Mouse (Mus musculus): Measurements from ENCODE around the gene Fam241b.

Gene Fam241b

DNA sequence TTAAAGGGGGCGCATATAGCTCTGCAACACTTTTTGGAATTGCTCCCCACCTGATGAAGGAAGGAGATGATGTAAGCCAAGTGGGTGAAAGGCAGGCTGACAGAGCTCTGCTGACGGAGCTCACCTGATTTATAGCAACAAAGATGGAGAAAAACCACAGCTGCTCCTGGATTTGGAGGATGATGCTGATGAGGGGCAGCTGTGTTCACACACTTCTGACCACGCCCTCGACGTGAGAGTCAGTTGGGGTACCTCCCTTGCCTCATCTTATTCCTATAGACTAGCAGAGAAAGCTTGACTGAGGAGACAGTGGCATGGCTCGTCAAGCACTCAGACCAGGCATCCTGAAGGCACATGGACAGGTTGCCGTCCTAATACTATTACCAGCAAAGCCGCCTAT lies at the start of gene Fam241b:
Gene Fam241b, minus strand, starts transcription at position 101 of the 400 bp plus-strand sequence.
- no peak for DNase-seq (ENCODE audit: low read depth)

DNA sequence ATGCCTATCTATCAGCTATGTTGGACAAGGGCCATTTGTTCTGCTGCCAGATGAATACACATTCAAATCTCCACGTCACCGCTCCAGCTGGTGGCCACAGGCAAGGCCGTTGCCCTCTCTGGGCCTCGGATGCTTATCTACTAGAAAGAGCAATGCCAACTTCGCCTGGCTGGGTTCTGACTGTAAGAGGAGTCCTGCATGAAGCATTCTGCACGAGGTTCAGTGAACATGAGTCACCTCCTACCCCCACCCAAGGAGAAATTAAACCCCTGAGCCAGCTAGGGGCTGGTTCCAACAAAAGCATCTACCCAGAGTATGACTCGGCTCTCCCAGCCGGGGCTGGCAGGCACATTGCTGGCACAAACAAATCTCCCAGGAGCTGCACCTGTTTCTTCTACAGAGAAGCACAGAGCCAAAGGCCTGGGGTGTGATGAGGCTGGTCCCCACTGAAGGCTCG lies 49.0 kb upstream of the Fam241b start:
- DNase-seq (ENCODE audit: low read depth) = peak; percentile 96

DNA sequence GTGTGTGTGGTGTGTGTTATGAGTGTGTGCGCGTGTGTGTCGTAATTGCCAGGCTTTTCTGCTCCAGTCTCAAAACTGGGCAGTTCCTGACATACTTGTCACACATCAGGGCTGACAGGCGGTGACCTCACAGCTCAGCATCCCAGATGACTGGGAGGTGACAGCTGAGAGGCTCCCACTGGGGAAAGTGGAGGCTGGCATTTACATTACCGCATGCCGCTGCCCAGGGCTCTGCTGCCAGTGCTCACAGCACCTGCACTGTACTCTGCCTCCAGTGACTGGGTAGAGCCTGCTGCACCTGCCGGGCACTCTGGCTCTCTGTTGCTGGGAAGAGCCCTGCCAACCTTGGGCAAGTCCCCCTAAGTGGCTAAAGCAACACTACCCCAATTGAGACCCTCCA lies 47.1 kb upstream of the Fam241b start:
- DNase-seq (ENCODE audit: low read depth) = no peak

DNA sequence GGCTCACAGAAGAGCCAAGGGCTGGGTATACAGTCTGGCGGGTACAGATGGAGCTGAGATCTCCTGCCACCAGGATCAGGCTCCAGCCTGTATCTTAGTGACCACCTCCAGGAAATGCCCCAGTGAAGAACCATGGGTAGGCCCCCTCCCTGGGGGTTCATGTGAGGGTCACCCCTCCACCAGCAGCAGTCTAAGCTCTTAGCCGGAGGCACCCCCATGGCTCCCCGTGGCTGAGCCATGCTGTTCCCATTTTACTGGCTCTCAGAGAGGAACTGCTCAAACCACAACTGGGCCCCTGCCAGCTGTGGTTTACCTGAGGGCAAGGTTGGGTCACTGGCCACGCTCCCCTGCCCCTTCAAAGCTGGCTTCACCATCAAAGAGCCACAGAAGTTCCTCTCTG lies 46.2 kb upstream of the Fam241b start:
- DNase-seq (ENCODE audit: low read depth) = no peak

DNA sequence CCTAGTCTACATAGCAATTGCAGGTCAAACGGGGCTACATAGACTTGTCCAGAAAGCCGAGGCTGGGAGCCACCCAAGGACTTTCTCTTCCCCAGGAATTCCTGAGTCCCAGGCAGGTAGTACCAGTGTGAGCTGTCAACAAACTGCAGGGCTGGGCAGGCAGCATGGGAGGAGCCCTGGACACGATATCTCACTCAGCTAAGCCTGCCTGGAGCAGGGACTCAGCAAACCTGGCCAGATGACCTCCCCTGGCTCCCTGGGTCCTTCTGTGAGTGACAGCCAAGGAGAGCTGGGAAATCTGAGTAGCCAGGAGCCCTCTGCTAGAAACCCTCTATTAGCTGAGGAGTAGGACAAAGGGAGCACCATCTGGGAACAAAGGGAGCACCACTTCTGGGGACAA lies 45.6 kb upstream of the Fam241b start:
- no peak for DNase-seq (ENCODE audit: low read depth)

GRCm38 (mm10) chr10:62186882-62187281 lies 43.2 kb upstream of the Fam241b start:
- no peak for DNase-seq (ENCODE audit: low read depth)

- peak; percentile 80 for DNase-seq (ENCODE audit: low read depth)
Observed at GRCm38 (mm10) chr10:62183053-62183452, 39.3 kb upstream of the Fam241b start.

DNA sequence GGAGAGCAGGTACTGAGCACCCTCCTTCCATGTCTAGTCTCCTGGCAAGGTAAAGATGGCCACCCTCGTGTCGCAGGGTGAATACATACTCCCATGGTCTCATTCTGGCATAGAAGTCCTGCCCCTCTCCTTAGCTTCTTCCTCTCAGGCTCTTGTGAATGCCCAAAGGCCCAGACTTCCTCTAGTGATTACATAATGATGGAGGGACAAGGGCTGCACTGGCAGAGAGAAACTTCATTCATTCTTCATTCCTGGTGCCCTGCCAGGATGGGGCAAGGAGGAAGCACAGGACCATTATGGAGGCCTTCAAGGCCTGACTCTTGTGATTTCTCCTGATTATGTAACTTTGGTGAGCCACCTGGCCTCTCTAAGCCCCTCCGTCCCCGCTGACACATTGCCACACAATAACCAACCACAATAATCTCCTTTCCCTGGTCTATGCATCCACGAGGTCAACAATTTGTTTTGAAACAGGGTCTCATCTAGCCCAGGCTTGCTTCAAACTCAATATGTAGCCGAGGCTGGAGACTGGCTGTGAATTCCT lies 38.8 kb upstream of the Fam241b start:
- DNase-seq (ENCODE audit: low read depth) = no peak

DNA sequence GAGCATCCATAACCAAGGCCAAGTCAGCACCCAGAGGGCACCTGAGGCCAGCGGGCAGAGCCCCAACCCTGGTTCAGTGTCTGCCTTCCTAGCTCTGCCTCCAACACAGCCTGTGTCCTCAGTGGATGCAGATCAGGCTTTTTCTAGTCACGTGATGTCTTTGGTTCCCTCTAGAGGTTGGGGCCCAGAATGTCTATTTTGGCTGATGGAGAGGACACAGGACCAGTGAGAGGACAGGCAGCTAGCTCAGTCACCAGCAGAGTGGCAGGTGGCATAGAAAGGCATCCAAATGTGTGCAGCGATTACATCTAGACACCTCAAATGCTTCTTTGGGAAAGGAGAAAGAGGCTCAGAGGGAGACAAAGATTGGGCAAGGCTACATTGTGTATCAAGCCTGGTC lies 38.0 kb upstream of the Fam241b start:
- no peak for DNase-seq (ENCODE audit: low read depth)

GRCm38 (mm10) chr10:62179944-62180343 lies 36.2 kb upstream of the Fam241b start:
- DNase-seq (ENCODE audit: low read depth) = no peak

- no peak for DNase-seq (ENCODE audit: low read depth)
Observed at GRCm38 (mm10) chr10:62174533-62175313, 31.0 kb upstream of the Fam241b start.

DNA sequence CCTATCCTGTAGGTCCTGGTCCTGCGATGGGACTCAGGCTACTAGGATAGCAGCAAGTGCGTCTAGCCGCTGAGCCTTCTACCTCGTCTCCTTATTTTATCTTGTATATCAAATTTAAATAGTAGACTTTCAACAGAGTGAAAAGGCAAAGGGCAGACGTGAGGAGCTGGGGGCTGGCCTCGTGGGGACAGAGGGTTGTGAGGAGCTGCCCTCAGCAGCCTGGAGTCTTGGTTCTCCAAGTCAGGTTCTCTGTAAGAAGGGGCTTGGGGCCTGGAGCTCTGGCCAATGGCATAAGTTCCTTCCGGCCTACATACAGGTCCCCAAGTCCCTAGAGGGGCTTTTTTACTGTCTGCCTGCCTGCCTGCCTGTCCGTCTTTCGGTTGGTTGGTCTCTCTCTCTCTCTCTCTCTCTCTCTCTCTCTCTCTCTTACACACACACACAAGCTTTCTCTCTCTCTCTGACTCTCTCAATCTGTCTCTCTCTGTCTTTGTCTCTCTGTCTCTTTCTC lies 30.3 kb upstream of the Fam241b start:
- DNase-seq (ENCODE audit: low read depth) = no peak

- DNase-seq (ENCODE audit: low read depth) = no peak
Observed at GRCm38 (mm10) chr10:62172841-62173553, 29.3 kb upstream of the Fam241b start.

DNA sequence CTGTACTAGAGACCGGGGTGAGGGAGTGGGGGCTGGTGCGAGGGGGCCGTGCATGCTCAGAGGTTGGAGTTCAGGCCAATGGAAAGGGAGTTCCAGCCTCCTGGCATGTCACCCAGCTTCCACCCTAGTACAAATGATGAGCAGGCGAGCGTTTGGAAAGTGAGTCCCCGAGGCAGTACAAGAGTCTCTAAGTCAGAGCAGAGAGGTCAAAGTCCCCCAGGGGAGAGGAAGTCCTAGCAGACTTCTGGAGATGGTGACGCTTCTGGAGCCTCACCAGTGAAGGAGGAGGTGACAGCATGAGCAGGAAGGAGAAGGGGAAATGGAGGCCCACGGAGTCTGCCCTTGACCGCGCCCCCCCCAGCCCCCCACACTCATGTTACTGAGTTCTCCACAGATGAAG lies 18.7 kb upstream of the Fam241b start:
- DNase-seq (ENCODE audit: low read depth) = no peak

DNA sequence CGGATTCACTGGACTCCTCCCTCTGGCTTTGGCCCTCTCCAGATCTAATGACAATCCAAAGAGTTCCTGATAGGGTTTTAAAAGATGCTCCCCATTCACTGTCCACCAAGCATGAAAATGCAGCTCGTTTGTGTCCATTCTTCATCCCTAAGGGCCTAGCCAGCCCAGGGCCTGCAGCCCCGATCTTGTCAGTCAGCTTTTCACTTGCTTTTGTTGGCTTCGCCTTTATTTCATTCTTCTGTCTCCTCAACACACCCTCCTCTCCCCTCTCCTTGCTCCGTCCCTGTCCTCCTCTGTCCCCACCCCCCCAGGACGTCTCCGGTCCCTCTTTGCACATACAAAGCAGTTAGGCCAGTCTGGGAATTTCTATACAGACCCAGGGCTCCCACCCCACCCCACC lies 6.2 kb upstream of the Fam241b start:
- no peak for DNase-seq (ENCODE audit: low read depth)

DNA sequence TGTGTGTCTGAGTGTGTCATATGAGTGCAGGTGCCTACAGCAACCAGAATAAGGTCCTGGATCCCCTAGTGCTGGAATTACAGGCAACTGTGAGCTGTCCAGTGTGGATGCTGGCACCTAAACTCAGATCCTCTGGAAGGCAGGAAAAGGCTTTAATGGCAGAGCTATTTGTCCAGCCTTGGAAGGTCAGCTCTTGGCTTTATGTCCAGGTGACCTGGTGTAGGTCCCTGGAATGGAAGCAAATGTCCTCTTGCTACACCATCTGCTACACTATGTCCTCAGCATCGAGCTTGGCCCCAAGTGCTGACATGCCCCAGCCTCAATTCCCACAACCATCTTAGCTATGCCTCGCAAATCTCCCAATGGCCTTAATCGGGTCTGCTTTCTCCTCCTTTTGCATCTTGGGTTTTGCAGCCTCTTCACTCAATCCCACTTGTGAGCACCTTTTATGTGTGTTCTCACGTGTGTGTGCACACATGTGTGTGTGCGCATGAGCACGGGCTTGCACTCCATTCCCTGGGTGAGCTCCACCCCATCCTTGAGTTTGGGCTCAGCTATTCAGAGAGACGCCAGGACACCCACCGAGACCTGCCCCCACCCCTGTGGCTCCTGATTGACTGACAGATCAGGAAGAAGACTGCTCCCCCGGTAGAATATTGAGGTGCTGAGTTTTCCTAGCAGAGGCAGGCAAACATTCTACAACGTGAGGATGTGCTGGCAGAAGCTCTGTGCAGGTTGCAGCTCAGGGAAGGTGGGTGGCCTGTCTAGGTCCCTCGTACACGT lies 3.9 kb upstream of the Fam241b start:
- DNase-seq (ENCODE audit: low read depth) = no peak

DNA sequence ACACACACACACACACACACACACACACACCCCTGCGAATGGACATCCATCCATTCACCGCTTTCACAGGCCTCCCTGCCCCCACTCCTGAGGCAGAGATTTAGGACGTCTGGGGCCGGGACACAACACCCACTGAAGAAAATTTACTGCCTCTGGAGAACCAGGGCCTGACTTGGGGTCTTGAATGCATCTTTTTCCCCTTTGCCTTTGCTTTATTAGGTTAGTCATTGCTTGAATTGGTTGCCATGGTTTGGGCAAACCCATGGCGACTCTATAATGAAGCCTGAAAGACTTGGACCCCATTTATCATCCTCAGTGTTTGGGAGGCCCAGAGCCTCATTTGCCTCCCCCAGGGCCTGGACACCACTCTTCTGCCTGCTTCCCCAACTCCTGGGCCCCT lies 2.2 kb upstream of the Fam241b start:
- no peak for DNase-seq (ENCODE audit: low read depth)

DNA sequence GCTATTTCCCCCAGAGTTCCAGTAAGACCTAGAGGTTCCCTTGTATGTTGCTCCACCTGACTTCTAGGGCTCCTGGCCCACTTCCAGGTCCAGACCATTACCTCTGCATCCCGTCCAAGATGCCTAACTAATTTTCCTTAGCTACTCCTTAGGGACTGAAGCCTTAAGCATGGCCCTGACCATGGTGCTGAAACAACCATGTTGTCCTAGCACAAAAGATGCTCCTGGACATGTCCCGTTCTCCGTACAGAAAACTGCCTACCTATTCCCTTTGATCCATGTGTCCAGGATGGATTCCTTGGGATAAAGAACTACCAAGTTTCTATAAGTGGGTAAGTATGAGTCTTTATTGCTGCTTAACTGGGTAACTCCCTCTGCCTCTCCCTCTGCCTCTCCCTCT lies 5.7 kb downstream of the Fam241b start:
- no peak for DNase-seq (ENCODE audit: low read depth)

GRCm38 (mm10) chr10:62137150-62137549 lies 6.6 kb downstream of the Fam241b start:
- DNase-seq (ENCODE audit: low read depth) = no peak

DNA sequence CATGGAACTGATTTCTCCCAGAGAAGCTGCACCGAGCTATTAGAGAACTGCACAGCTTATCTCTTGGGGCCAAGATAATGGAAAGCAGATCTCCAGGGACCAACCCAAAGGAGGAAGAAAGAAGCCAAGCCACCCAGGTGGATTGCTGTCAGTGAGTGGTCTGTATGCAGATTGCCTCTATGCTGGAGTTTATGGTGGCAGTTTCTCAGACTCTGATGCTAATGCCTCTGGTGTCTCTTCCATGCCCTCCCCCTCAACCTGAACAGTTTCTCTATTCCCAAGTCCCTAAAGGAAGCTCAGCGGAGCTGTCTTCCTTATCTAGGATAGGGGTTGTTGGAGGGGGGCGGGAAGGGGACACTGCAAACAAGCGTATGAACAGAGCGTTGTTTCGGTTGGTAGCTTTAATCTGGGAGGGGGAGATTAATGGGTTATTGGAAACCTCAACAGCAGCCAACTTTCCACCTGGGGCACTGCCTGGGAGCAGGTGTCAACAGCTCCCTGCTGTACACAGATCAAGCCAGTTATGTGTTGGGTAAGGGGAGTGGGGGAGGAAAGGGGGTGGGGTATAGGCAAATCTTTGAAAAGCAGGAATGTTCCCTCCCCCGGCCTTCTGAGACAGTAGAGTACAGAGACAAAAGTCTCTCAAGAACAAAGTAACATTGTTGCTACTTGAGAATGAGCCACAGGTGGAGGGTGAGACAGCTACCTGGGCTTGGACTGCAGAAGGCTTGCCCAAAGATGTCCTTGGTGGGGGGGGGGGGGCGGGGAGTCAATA lies 7.8 kb downstream of the Fam241b start:
- DNase-seq (ENCODE audit: low read depth) = no peak

- DNase-seq (ENCODE audit: low read depth) = no peak
Observed at GRCm38 (mm10) chr10:62132691-62133281, 10.9 kb downstream of the Fam241b start, which contains the start of gene Neurog3. TSS of gene Neurog3 (plus strand) at chr10:62133090.
